Mouse (Mus musculus) ES-Bruce4 (cell line): ENCODE data around the gene Ndufs2.

Source experiments
- CTCF ChIP-seq: IDR thresholded peaks from one replicate; pipeline ENCODE4 v1.8.1; 2011; ENCODE audit warnings: low read depth, low read length
- EP300 ChIP-seq: IDR thresholded peaks from 2 replicates; pipeline ENCODE4 v1.6.1; 2011; ENCODE audit warnings: low read depth, low read length; ENCODE audit not compliant: insufficient read depth

GRCm38 (mm10) chr1:171286517-171286916, 35.3 kb upstream of the Ndufs2 start:
- TF ChIP-seq CTCF = no peak
- no peak for TF ChIP-seq EP300
